Mouse (Mus musculus) limb, embryonic 15.5 days (tissue): ENCODE data around the gene Sipa1. TPM values are rescaled to one million over a fixed set of nuclear protein-coding genes. Genes with fewer than 3 reads are reported as not detected.
A peak's percentile ranks its signal among the peaks of the same experiment; 100 is the strongest.

Source experiments
- ATAC-seq: fragments of 200-750 bp; cut with Nextera tagmentation; 2 replicates; pipeline ENCODE4 v1.8.0; 2017; ENCODE audit warnings: low read depth, moderate TSS enrichment; ENCODE audit not compliant: insufficient number of reproducible peaks, low FRiP score, low TSS enrichment
- H3K27ac ChIP-seq: fragments of 300-500 bp; sonication (generic); 2 replicates; pipeline ENCODE4 v1.5.1; 2015; ENCODE audit warnings: moderate library complexity, mild to moderate bottlenecking, inconsistent platforms
- H3K27me3 ChIP-seq: fragments of 300-500 bp; sonication (generic); 2 replicates; pipeline ENCODE4 v1.6.1; 2015; ENCODE audit warnings: inconsistent platforms
- H3K36me3 ChIP-seq: fragments of 300-500 bp; sonication (generic); 2 replicates; pipeline ENCODE4 v1.6.1; 2015; ENCODE audit warnings: inconsistent platforms
- H3K4me1 ChIP-seq: fragments of 300-500 bp; sonication (generic); 2 replicates; pipeline ENCODE4 v1.6.1; 2015; ENCODE audit warnings: inconsistent platforms
- H3K4me2 ChIP-seq: fragments of 300-500 bp; sonication (generic); 2 replicates; pipeline ENCODE4 v1.6.1; 2015; ENCODE audit warnings: mild to moderate bottlenecking, inconsistent platforms
- H3K4me3 ChIP-seq: fragments of 300-500 bp; sonication (generic); 2 replicates; pipeline ENCODE4 v1.5.1; 2015; ENCODE audit warnings: mild to moderate bottlenecking, inconsistent platforms
- H3K9ac ChIP-seq: fragments of 300-500 bp; sonication (generic); 2 replicates; pipeline ENCODE4 v1.6.1; 2015; ENCODE audit warnings: inconsistent platforms
- H3K9me3 ChIP-seq: fragments of 300-500 bp; sonication (generic); 2 replicates; pipeline ENCODE4 v1.6.1; 2016; ENCODE audit warnings: inconsistent platforms
- WGBS: fragments of 180-500 bp; shearing (Covaris S2); methylation state at CpG from one replicate; pipeline ENCODE4 v1.1.7; 2015; 5-methylcytosine and 5-hydroxymethylcytosine counted together
- polyA plus RNA-seq: library from polyadenylated mRNA; unstranded; fragments of >200 nt; fragmentation: Nextera tagmentation; extraction: Ambion mirVana; gene quantifications from 2 replicates; pipeline ENCODE4 v1.2.1, GENCODE M21; 2015

Gene Sipa1
- 31.1 and 31.2 TPM in 2 replicates for polyA plus RNA-seq

GRCm38 (mm10) chr19:5662981-5663913, at the start of gene Sipa1:
Sipa1 (minus strand) TSS chr19:5663707.
- WGBS = 1% methylated on average over 32 of the region's 32 CpGs
- Histone ChIP-seq H3K4me3 (peak within 1 kb of the TSS; percentile 61), H3K9me3 (no peaks in the 10 kb centered on the region), H3K27me3 (no peaks in the 10 kb centered on the region), H3K9ac (peak within 1 kb of the TSS; percentile 49), H3K4me2 (peak within 1 kb of the TSS; percentile 63), H3K4me1 (peaks cover 41% of the 10 kb centered on the region), H3K27ac (peak within 1 kb of the TSS; percentile 94), H3K36me3 (peaks cover 57% of the 10 kb centered on the region)
- peak; percentile 88 for ATAC-seq

- Histone ChIP-seq H3K4me1 (peaks cover 41% of the 10 kb centered on the region), H3K36me3 (peaks cover 67% of the 10 kb centered on the region), H3K9ac (no peak overlapping the region), H3K9me3 (no peaks in the 10 kb centered on the region), H3K27me3 (no peaks in the 10 kb centered on the region), H3K4me3 (no peak overlapping the region), H3K27ac (peak overlapping the region; percentile 75), H3K4me2 (peak overlapping the region; percentile 14)
- 0 out of 2 replicates have a peak, but pooled peaks have one; percentile 6 for ATAC-seq
- 67% methylated on average over 5 of the region's 5 CpGs for WGBS
Measured at GRCm38 (mm10) chr19:5713255-5713654, 49.7 kb upstream of the Sipa1 start.

- Histone ChIP-seq H3K36me3 (peaks cover 67% of the 10 kb centered on the region), H3K4me2 (no peak overlapping the region), H3K27me3 (no peaks in the 10 kb centered on the region), H3K9me3 (no peaks in the 10 kb centered on the region), H3K27ac (no peak overlapping the region), H3K4me1 (peaks cover 40% of the 10 kb centered on the region), H3K4me3 (no peak overlapping the region), H3K9ac (no peak overlapping the region)
- no peak for ATAC-seq
- 90% methylated on average over 14 of the region's 14 CpGs for WGBS
Measured at GRCm38 (mm10) chr19:5711907-5712460, 48.5 kb upstream of the Sipa1 start.

DNA sequence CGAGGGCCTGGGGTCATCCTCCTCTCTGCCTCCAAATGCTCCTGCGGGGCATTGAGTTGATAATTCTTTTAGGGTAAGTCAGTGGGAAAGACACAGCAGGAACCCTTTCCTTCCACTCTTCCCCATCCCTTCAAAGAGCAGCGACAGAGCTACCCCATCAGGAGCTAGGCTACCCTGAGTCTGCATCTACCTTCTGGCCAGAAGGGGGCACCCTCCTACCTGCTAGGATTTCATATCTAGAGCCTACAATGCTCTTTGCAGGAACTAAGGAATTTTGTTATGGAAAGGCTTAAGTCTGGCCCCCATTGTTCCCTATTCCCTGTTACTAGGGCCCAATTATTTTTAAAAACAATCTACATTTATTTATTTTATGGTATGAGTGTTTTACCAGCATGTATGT, 47.7 kb upstream of the Sipa1 start:
- H3K9me3 ChIP-seq = no peaks in the 10 kb centered on the region
- H3K27ac ChIP-seq = no peak overlapping the region
- WGBS = 21% methylated on average over 3 of the region's 3 CpGs
- H3K36me3 ChIP-seq = peaks cover 71% of the 10 kb centered on the region
- ATAC-seq = no peak
- no peak overlapping the region for H3K4me2 ChIP-seq
- peaks cover 35% of the 10 kb centered on the region for H3K4me1 ChIP-seq
- H3K4me3 ChIP-seq = no peak overlapping the region
- no peak overlapping the region for H3K9ac ChIP-seq
- H3K27me3 ChIP-seq = no peaks in the 10 kb centered on the region

- Histone ChIP-seq H3K4me3 (no peak overlapping the region), H3K9ac (no peak overlapping the region), H3K4me2 (no peak overlapping the region), H3K27ac (no peak overlapping the region), H3K4me1 (peaks cover 36% of the 10 kb centered on the region), H3K9me3 (no peaks in the 10 kb centered on the region), H3K36me3 (peaks cover 71% of the 10 kb centered on the region), H3K27me3 (no peaks in the 10 kb centered on the region)
- no peak for ATAC-seq
- WGBS = 84% methylated on average over 8 of the region's 8 CpGs
Measured at GRCm38 (mm10) chr19:5710581-5710980, 47.1 kb upstream of the Sipa1 start.

DNA sequence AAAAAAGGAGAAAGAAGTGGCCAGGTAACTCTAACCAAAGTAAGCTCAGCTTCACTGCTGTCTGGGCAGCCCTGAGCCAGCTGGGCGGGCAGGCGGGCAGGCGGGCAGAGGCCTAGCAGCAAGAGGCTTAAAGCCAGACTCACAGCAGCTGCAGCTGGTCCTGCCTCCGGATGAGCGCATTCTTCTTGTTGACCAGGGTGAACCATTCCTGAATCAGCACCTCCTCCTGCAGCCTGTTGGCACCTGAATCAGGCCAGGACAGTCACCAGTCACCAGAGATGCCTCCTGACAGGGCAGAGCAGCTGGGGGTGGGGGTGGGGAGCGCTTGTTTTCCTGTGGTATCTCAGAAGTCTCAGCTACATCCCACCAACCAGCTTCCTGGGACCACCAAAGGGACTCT, 46.6 kb upstream of the Sipa1 start:
- H3K36me3 ChIP-seq = peaks cover 66% of the 10 kb centered on the region
- no peak for ATAC-seq
- WGBS = 91% methylated on average over 6 of the region's 6 CpGs

GRCm38 (mm10) chr19:5704801-5705571, 41.5 kb upstream of the Sipa1 start:
- Histone ChIP-seq H3K27me3 (no peaks in the 10 kb centered on the region), H3K4me2 (no peak overlapping the region), H3K9me3 (no peaks in the 10 kb centered on the region), H3K36me3 (peaks cover 75% of the 10 kb centered on the region), H3K27ac (peak overlapping the region; percentile 72), H3K4me1 (peaks cover 22% of the 10 kb centered on the region), H3K4me3 (no peak overlapping the region), H3K9ac (0 out of 2 replicates have a peak overlapping the region, but pooled peaks have one; percentile 4)
- peak; percentile 62 for ATAC-seq
- 33% methylated on average over 10 of the region's 10 CpGs for WGBS

More for the DNA sequence above, 46.6 kb upstream of the Sipa1 start:
- no peak overlapping the region for H3K9ac ChIP-seq
- H3K4me3 ChIP-seq = no peak overlapping the region
- H3K4me1 ChIP-seq = peaks cover 39% of the 10 kb centered on the region
- H3K27ac ChIP-seq = no peak overlapping the region
- H3K9me3 ChIP-seq = no peaks in the 10 kb centered on the region
- no peak overlapping the region for H3K4me2 ChIP-seq
- H3K27me3 ChIP-seq = no peaks in the 10 kb centered on the region

GRCm38 (mm10) chr19:5704163-5704800, 40.8 kb upstream of the Sipa1 start, which contains the start of gene Kcnk7:
Kcnk7 (plus strand) TSS chr19:5704367.
- Histone ChIP-seq H3K27me3 (no peaks in the 10 kb centered on the region), H3K4me3 (no peak within 1 kb of the TSS), H3K36me3 (peaks cover 77% of the 10 kb centered on the region), H3K9ac (peak within 1 kb of the TSS; percentile 4; the same call in 1 of the 2 replicates), H3K4me1 (peaks cover 22% of the 10 kb centered on the region), H3K4me2 (no peak within 1 kb of the TSS), H3K27ac (peak within 1 kb of the TSS; percentile 72), H3K9me3 (no peaks in the 10 kb centered on the region)
- WGBS = 64% methylated on average over 17 of the region's 17 CpGs
- peak; percentile 25; the same call in 1 of the 2 replicates for ATAC-seq

- peaks cover 37% of the 10 kb centered on the region for H3K4me1 ChIP-seq
- H3K9me3 ChIP-seq = no peaks in the 10 kb centered on the region
- H3K36me3 ChIP-seq = peaks cover 89% of the 10 kb centered on the region
- no peak overlapping the region for H3K4me3 ChIP-seq
- H3K4me2 ChIP-seq = 0 out of 2 replicates have a peak overlapping the region, but pooled peaks have one; percentile 15
- no peak for ATAC-seq
- H3K27ac ChIP-seq = no peak overlapping the region
- no peak overlapping the region for H3K9ac ChIP-seq
- 20% methylated on average over 41 of the region's 41 CpGs for WGBS
- H3K27me3 ChIP-seq = no peaks in the 10 kb centered on the region
Measured at GRCm38 (mm10) chr19:5695849-5696462, 32.4 kb upstream of the Sipa1 start.

DNA sequence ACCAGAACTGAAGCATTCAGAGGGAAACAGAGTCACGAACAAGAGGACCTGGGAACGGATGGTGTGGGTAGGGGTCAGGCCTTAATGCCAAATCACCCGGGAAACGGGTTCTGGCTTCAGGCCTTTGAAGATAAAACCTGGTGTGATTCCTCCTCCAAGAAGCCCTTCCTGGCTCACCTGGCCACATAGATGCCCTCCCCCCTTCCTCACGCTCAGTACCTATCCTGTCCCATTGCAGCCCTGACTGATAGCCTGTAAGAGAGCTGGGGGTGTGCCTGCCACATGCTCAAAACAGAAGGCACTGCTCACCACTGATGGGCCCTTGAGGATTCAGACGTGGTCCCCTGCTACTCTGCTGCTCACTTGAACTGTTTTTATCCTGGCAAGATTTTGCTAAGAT, 30.3 kb upstream of the Sipa1 start:
- Histone ChIP-seq H3K9ac (no peak overlapping the region), H3K4me1 (peaks cover 48% of the 10 kb centered on the region), H3K27ac (no peak overlapping the region), H3K4me2 (no peak overlapping the region), H3K9me3 (no peaks in the 10 kb centered on the region), H3K4me3 (0 out of 2 replicates have a peak overlapping the region, but pooled peaks have one; percentile 88), H3K27me3 (no peaks in the 10 kb centered on the region), H3K36me3 (peaks cover 68% of the 10 kb centered on the region)
- 86% methylated on average over 6 of the region's 6 CpGs for WGBS
- ATAC-seq = no peak
